Mouse (Mus musculus) lung, postnatal 36 days (tissue): ENCODE measurements around the gene Krtap2-4.

Source experiments
- DNase-seq: peaks from one replicate; pipeline ENCODE4 v3.0.0; 2022; ENCODE audit warnings: mixed read lengths

The Krtap2-4 gene

GRCm38 (mm10) chr11:99581564-99581963, 33.1 kb downstream of the Krtap2-4 start:
- peak; percentile 32 for DNase-seq

GRCm38 (mm10) chr11:99581051-99581450, 33.6 kb downstream of the Krtap2-4 start:
- DNase-seq, result no peak

- no peak for DNase-seq
Measured at GRCm38 (mm10) chr11:99580636-99581035, 34.0 kb downstream of the Krtap2-4 start, which contains the start of gene Krtap1-5. Gene Krtap1-5, minus strand, starts transcription at chr11:99581016.

GRCm38 (mm10) chr11:99574106-99574505, 40.5 kb downstream of the Krtap2-4 start:
- peak; percentile 84 for DNase-seq

- no peak for DNase-seq
Measured at GRCm38 (mm10) chr11:99573164-99573563, 41.5 kb downstream of the Krtap2-4 start.

DNA sequence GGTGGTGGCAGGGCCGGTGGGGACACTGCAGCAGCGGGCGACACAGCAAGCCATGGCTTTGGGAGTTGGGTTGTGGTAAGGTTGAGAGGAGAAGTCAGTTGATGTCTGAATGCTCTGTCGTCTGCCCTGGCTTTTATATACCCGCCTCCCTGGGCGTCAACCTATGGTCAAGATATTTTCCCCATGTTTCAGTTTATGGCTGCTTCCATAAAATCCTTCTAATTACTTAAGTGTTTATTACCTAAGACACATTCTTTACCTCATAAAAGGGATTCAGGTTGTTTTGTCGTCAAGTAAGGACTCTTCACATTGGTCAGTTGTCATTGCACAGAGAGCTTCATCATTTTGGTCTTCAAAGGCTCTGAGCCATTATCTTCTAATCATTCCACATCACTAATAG, 48.1 kb downstream of the Krtap2-4 start, which contains the start of gene Krtap3-1:
TSS of gene Krtap3-1 (minus strand) at position 101 of the 400 bp plus-strand sequence.
- DNase-seq, result no peak
